Mouse (Mus musculus) forebrain, embryonic 13.5 days (tissue): ENCODE results near the gene Tcf20. TPM values are rescaled to one million over a fixed set of nuclear protein-coding genes. Genes with fewer than 3 reads are reported as not detected.
"Not testable (repeated sequence)": the region's sequence is repeated elsewhere in the genome, so short reads cannot be mapped to it uniquely, and the experiment has no call there.

Experiments
- ATAC-seq: fragments of 200-750 bp; cut with Nextera tagmentation; 2 replicates; pipeline ENCODE4 v1.8.0; 2017
- H3K27ac ChIP-seq: fragments of 300-500 bp; sonication (generic); 2 replicates; pipeline ENCODE4 v1.5.1; 2015; ENCODE audit warnings: inconsistent platforms, mild to moderate bottlenecking, moderate library complexity
- H3K27me3 ChIP-seq: fragments of 300-500 bp; sonication (generic); 2 replicates; pipeline ENCODE4 v1.6.1; 2015; ENCODE audit warnings: mild to moderate bottlenecking, inconsistent platforms
- H3K36me3 ChIP-seq: fragments of 300-500 bp; sonication (generic); 2 replicates; pipeline ENCODE4 v1.6.1; 2015; ENCODE audit warnings: mild to moderate bottlenecking, inconsistent platforms; ENCODE audit not compliant: poor library complexity, severe bottlenecking
- H3K4me1 ChIP-seq: fragments of 300-500 bp; sonication (generic); 2 replicates; pipeline ENCODE4 v1.6.1; 2015; ENCODE audit warnings: inconsistent platforms
- H3K4me2 ChIP-seq: fragments of 300-500 bp; sonication (generic); 2 replicates; pipeline ENCODE4 v1.6.1; 2015; ENCODE audit warnings: inconsistent platforms, mild to moderate bottlenecking, moderate library complexity
- H3K4me3 ChIP-seq: fragments of 300-500 bp; sonication (generic); 2 replicates; pipeline ENCODE4 v1.5.1; 2015; ENCODE audit warnings: mild to moderate bottlenecking, inconsistent platforms
- H3K9ac ChIP-seq: fragments of 300-500 bp; sonication (generic); 2 replicates; pipeline ENCODE4 v1.6.1; 2015; ENCODE audit warnings: mild to moderate bottlenecking, inconsistent platforms
- H3K9me3 ChIP-seq: fragments of 300-500 bp; sonication (generic); replicated peaks from 2 replicates; pipeline ENCODE4 v1.6.1; 2016; ENCODE audit warnings: inconsistent platforms
- WGBS: fragments of 180-500 bp; shearing (Covaris S2); methylation state at CpG from one replicate; pipeline ENCODE4 v1.1.7; 2015; 5-methylcytosine and 5-hydroxymethylcytosine counted together
- polyA plus RNA-seq: library from polyadenylated mRNA; unstranded; fragments of >200 nt; fragmentation: Nextera tagmentation; extraction: Ambion mirVana; gene quantifications from 2 replicates; pipeline ENCODE4 v1.2.1, GENCODE M21; 2015

The Tcf20 gene
- polyA plus RNA-seq, 1 experiment from 2014 or later: 15.3 TPM

DNA sequence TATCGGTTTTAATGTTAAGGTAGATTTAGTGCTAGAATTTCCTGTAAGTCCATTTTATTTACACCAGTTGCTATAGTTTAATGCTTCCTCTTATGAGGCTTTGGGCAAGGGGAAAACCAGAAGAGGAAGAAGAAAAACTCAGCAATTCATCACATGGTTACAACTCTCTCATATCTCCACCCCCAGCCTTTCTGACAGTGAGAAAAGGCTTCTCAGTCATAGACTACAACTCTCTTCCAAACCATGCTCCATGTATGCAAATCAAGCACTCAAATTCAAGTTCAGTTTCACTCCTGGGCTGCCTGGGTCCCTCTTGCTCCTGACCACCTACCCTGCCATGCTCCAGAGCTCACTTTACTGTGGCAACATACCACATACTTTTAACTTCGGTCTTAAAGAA lies 99.2 kb downstream of the Tcf20 start:
- Histone ChIP-seq H3K4me1 (no peaks in the 10 kb centered on the region), H3K4me2 (no peak overlapping the region), H3K4me3 (no peak overlapping the region), H3K27ac (no peak overlapping the region), H3K9ac (no peak overlapping the region), H3K36me3 (no peaks in the 10 kb centered on the region), H3K27me3 (no peaks in the 10 kb centered on the region), H3K9me3 (no peaks in the 10 kb centered on the region)
- ATAC-seq: no peak
- WGBS: 91% methylated on average over 2 of the region's 2 CpGs

- Histone ChIP-seq H3K4me2 (no peak overlapping the region), H3K4me1 (no peaks in the 10 kb centered on the region), H3K27me3 (no peaks in the 10 kb centered on the region), H3K9ac (no peak overlapping the region), H3K4me3 (no peak overlapping the region), H3K36me3 (no peaks in the 10 kb centered on the region), H3K9me3 (no peaks in the 10 kb centered on the region), H3K27ac (no peak overlapping the region)
- no peak for ATAC-seq
Measured at GRCm38 (mm10) chr15:82877309-82877708, 110.4 kb downstream of the Tcf20 start.

DNA sequence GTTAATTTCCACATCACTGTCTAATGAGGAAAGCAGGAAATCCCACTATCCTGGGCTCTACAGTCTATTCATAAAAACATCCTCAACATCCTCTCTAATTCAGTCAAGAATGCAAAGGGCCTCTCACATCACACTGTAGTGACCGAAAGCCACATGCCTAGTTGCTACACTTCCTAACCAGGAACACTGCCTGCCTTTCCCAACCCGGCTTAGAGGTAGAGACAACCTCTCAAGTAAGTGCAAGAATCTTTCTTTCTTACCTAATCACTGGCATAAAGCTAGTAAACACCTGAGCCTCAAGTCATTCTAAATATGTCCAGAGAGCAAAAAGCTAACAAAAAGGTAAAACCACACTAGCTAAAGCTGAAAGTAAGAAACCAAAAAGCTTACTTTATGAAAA lies 110.8 kb downstream of the Tcf20 start:
- ATAC-seq: no peak
- Histone ChIP-seq H3K4me3 (no peak overlapping the region), H3K27me3 (no peaks in the 10 kb centered on the region), H3K9ac (no peak overlapping the region), H3K4me2 (no peak overlapping the region), H3K36me3 (no peaks in the 10 kb centered on the region), H3K9me3 (no peaks in the 10 kb centered on the region), H3K27ac (no peak overlapping the region), H3K4me1 (no peaks in the 10 kb centered on the region)
- 94% methylated on average over 2 of the region's 2 CpGs for WGBS

- Histone ChIP-seq H3K27ac (no peak overlapping the region), H3K4me2 (no peak overlapping the region), H3K27me3 (no peaks in the 10 kb centered on the region), H3K9me3 (no peaks in the 10 kb centered on the region), H3K9ac (no peak overlapping the region), H3K4me3 (no peak overlapping the region), H3K36me3 (no peaks in the 10 kb centered on the region), H3K4me1 (peaks cover 5% of the 10 kb centered on the region)
- no peak for ATAC-seq
- 100% methylated on average over 1 of the region's 1 CpGs for WGBS
Measured at GRCm38 (mm10) chr15:82872037-82872436, 115.6 kb downstream of the Tcf20 start.

DNA sequence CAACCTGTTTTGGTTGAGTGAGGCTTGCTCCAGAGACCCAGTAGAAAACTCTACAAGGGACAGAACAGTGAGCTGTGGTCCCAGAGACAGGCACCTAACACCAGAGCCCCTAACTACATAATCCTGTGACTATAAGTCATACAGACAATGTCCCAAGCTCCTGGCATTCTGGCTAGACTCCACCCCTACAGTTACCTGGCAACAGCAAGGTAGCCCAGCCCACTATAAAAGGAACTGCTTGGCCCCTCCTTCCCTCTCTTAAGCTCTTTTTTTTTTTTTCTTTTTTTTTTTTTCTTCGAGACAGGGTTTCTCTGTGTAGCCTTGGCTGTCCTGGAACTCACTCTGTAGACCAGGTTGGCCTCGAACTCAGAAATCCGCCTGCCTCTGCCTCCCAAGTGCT lies 121.4 kb downstream of the Tcf20 start:
- H3K36me3 ChIP-seq, H3K27me3 ChIP-seq, H3K9ac ChIP-seq, H3K9me3 ChIP-seq, ATAC-seq, H3K4me3 ChIP-seq, H3K4me1 ChIP-seq, H3K27ac ChIP-seq, H3K4me2 ChIP-seq: not testable (repeated sequence)
- WGBS: 100% methylated on average over 3 of the region's 3 CpGs

GRCm38 (mm10) chr15:82863674-82864073 lies 124.0 kb downstream of the Tcf20 start:
- Histone ChIP-seq H3K9ac (no peak overlapping the region), H3K27me3 (no peaks in the 10 kb centered on the region), H3K27ac (no peak overlapping the region), H3K4me3 (no peak overlapping the region), H3K9me3 (0 out of 2 replicates have a peak, but pooled peaks cover 4% of the 10 kb centered on the region), H3K36me3 (peaks cover 3% of the 10 kb centered on the region; the same call in 1 of the 2 replicates), H3K4me1 (peaks cover 6% of the 10 kb centered on the region), H3K4me2 (no peak overlapping the region)
- ATAC-seq: no peak
- 91% methylated on average over 1 of the region's 1 CpGs for WGBS

DNA sequence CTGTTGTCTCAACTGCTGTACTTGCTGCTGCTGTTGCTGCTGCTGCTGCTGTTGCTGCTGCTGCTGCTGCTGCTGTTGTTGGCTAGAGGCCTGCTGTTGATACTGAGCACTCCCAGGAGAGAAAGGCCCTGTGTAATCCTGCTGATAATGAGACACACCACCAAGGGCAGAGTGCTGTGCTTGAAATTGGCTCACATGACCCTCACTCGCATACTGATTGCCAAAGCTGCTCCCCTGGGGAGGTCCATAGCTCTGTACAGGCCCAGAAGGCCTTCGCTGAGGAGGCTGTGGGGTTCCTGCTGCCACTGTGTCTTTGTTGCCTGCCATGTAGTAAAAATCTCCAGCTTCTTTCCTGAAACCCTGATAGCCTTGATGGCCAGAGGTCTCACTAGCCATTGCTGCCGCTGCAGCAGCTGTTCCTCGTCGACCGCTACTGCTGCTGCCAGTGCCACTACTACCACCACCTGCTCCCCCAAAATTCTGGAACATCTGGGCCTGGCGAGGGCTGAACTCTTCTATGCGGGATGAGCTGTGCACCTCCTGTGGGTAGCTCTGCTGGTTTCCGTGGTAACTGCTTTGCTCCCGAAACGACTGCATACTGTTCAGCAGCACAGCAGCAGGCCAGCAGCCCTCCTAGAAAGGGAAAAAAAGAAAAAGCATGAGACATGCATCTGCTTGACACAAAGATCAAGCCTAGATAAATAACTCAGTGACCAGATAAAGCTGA lies 130.9 kb downstream of the Tcf20 start:
- Histone ChIP-seq H3K27ac (peak overlapping the region; percentile 85), H3K9me3 (0 out of 2 replicates have a peak, but pooled peaks cover 4% of the 10 kb centered on the region), H3K4me2 (no peak overlapping the region), H3K4me3 (no peak overlapping the region), H3K9ac (peak overlapping the region; percentile 37), H3K27me3 (no peaks in the 10 kb centered on the region), H3K4me1 (peaks cover 19% of the 10 kb centered on the region), H3K36me3 (peaks cover 53% of the 10 kb centered on the region)
- ATAC-seq: peak; percentile 48; the same call in 1 of the 2 replicates
- WGBS: 34% methylated on average over 11 of the region's 11 CpGs

GRCm38 (mm10) chr15:82856065-82856464 lies 131.6 kb downstream of the Tcf20 start:
- H3K36me3 ChIP-seq: peaks cover 60% of the 10 kb centered on the region
- no peak for ATAC-seq
- no peak overlapping the region for H3K9ac ChIP-seq
- H3K4me1 ChIP-seq: peaks cover 19% of the 10 kb centered on the region
- WGBS: 91% methylated on average over 2 of the region's 2 CpGs
- H3K4me3 ChIP-seq: no peak overlapping the region
- H3K27ac ChIP-seq: peak overlapping the region; percentile 85
- no peaks in the 10 kb centered on the region for H3K27me3 ChIP-seq
- H3K4me2 ChIP-seq: no peak overlapping the region
- 0 out of 2 replicates have a peak, but pooled peaks cover 4% of the 10 kb centered on the region for H3K9me3 ChIP-seq

DNA sequence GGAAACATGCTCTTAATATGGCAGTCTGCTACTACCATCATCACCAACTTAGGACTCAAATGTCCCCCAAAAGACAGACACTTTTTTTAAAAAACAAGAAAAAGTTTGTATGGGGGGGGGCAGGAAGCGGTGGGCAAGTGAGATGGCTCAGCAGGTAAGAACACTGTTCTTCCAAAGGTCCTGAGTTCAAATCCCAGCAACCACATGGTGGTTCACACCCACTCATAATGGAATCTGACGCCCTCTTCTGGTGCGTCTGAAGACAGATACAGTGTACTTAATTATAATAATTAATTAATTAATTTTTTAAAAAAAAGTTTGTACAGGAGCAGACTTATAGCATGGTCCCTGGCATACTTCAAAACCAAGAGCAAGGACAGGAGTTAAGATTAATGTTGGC lies 148.5 kb downstream of the Tcf20 start:
- no peak overlapping the region for H3K4me3 ChIP-seq
- no peak for ATAC-seq
- no peaks in the 10 kb centered on the region for H3K27me3 ChIP-seq
- no peak overlapping the region for H3K9ac ChIP-seq
- WGBS: 94% methylated on average over 3 of the region's 3 CpGs
- H3K4me1 ChIP-seq: no peaks in the 10 kb centered on the region
- no peaks in the 10 kb centered on the region for H3K36me3 ChIP-seq
- H3K9me3 ChIP-seq: no peaks in the 10 kb centered on the region
- H3K27ac ChIP-seq: no peak overlapping the region
- H3K4me2 ChIP-seq: no peak overlapping the region

DNA sequence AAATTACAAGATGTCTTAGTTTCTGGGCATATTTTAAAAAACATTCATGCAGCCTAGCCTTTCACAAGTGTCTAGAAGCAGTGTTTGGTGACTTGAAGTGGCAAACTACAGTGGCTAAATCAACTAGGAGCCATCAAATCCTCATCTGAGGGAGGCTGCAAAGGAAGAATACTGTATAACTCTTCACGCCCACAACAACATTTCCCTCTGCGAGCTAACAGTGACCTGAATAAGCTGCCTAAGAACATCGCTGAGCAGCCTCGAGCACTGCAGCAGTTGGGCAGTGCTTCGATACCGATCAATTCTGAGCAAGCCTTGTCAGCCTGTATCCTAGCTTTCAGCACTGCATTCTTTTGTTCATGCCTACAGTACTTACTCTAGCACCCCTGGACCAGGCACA lies 157.8 kb downstream of the Tcf20 start:
- Histone ChIP-seq H3K27ac (no peak overlapping the region), H3K9ac (no peak overlapping the region), H3K4me2 (no peak overlapping the region), H3K4me1 (0 out of 2 replicates have a peak, but pooled peaks cover 2% of the 10 kb centered on the region), H3K27me3 (no peaks in the 10 kb centered on the region), H3K9me3 (no peaks in the 10 kb centered on the region), H3K4me3 (no peak overlapping the region), H3K36me3 (no peaks in the 10 kb centered on the region)
- 87% methylated on average over 6 of the region's 6 CpGs for WGBS
- ATAC-seq: no peak

- H3K27ac ChIP-seq: no peak overlapping the region
- H3K27me3 ChIP-seq: no peaks in the 10 kb centered on the region
- H3K4me1 ChIP-seq: peaks cover 13% of the 10 kb centered on the region
- H3K9me3 ChIP-seq: no peaks in the 10 kb centered on the region
- no peak overlapping the region for H3K9ac ChIP-seq
- no peak overlapping the region for H3K4me2 ChIP-seq
- no peak for ATAC-seq
- no peaks in the 10 kb centered on the region for H3K36me3 ChIP-seq
- no peak overlapping the region for H3K4me3 ChIP-seq
Measured at GRCm38 (mm10) chr15:82825866-82826265, 161.8 kb downstream of the Tcf20 start.

DNA sequence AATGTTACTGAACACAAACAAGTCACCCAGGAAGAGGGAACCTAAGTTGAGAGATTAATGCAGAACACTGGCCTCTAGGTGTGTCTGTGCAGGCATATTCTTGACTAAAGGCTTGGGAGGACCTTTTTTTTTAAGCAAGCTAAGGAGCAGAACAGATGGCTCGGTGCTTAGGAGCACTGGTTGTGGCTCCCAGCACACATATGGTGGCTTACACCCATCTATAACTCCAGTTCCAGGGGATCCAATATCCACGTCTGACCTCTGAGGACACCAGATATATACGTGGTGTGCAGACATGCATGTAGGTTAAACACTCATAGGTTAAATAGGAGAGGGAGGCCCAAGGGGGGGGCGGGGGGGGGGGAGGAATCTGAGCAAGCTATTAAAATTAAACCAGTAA lies 165.3 kb downstream of the Tcf20 start:
- Histone ChIP-seq H3K4me3 (no peak overlapping the region), H3K9me3 (no peaks in the 10 kb centered on the region), H3K4me1 (peaks cover 11% of the 10 kb centered on the region), H3K36me3 (0 out of 2 replicates have a peak, but pooled peaks cover 3% of the 10 kb centered on the region), H3K27ac (0 out of 2 replicates have a peak overlapping the region, but pooled peaks have one; percentile 12), H3K9ac (no peak overlapping the region), H3K4me2 (no peak overlapping the region), H3K27me3 (no peaks in the 10 kb centered on the region)
- 90% methylated on average over 3 of the region's 4 CpGs for WGBS
- no peak for ATAC-seq

DNA sequence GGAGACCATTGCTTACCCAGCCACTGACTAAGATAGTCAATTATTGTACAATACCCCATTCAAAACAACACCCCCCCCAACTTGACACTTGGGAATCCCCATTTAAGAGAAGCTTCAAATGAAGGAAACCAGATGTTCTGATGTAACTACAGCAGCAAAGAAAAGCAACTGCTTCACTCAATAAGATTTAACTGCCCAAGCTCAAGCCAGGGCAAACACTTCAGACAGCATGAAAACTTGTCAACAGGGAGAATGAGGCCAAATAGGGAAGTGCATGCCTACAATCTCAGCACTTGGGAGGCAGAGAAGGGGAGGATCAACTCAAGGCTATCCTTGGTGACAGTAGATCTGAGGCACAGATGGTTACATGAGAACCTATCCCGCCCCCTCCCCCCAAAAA lies 166.0 kb downstream of the Tcf20 start:
- Histone ChIP-seq H3K27ac (no peak overlapping the region), H3K4me3 (no peak overlapping the region), H3K27me3 (no peaks in the 10 kb centered on the region), H3K36me3 (0 out of 2 replicates have a peak, but pooled peaks cover 3% of the 10 kb centered on the region), H3K9me3 (no peaks in the 10 kb centered on the region), H3K4me1 (peaks cover 11% of the 10 kb centered on the region), H3K9ac (no peak overlapping the region), H3K4me2 (no peak overlapping the region)
- no peak for ATAC-seq
- 96% methylated on average over 1 of the region's 1 CpGs for WGBS
